Mouse (Mus musculus) bone marrow, adult 2 months (tissue): ENCODE measurements around the gene 2210016L21Rik.

Experiments
- CTCF ChIP-seq: fragments of 200-500 bp; IDR thresholded peaks from 2 replicates; pipeline ENCODE4 v1.5.1; 2011; ENCODE audit warnings: low read length, control low read depth; ENCODE audit not compliant: control insufficient read depth, insufficient read depth
- POLR2A ChIP-seq: fragments of 200-500 bp; IDR thresholded peaks from 2 replicates; pipeline ENCODE4 v1.6.1; 2011; ENCODE audit warnings: low read depth, mild to moderate bottlenecking, control low read depth, low read length, borderline replicate concordance; ENCODE audit not compliant: control insufficient read depth

- TF ChIP-seq CTCF = no peak
- no peak for TF ChIP-seq POLR2A
Observed at GRCm38 (mm10) chr5:114964967-114965898, 23.3 kb downstream of the 2210016L21Rik start.
